Mouse (Mus musculus) ES-E14 (cell line): ENCODE data around the gene Kif13a.

Source experiments
- HCFC1 ChIP-seq: IDR thresholded peaks from 2 replicates; pipeline ENCODE4 v1.6.1; 2012; ENCODE audit warnings: low read length, inconsistent platforms, borderline replicate concordance; ENCODE audit not compliant: insufficient read depth
- ZC3H11A ChIP-seq: IDR thresholded peaks from 2 replicates; pipeline ENCODE4 v1.6.1; 2012; ENCODE audit warnings: low read depth, mild to moderate bottlenecking, inconsistent platforms, low read length, borderline replicate concordance

- TF ChIP-seq ZC3H11A (0 out of 2 replicates have a peak, but pooled peaks have one; percentile 2), HCFC1 (peak; percentile 98)
Observed at GRCm38 (mm10) chr13:46727837-46728268, 201.8 kb downstream of the Kif13a start, which contains the start of gene Nup153.
